Mouse (Mus musculus): ENCODE data around the gene Ube2o. TPM values are rescaled to one million over a fixed set of nuclear protein-coding genes. Genes with fewer than 3 reads are reported as not detected.
A peak's percentile ranks its signal among the peaks of the same experiment; 100 is the strongest.
"Not testable (repeated sequence)": the region's sequence is repeated elsewhere in the genome, so short reads cannot be mapped to it uniquely, and the experiment has no call there.

The Ube2o gene
- polyA plus RNA-seq, 1 experiment: 43.6 TPM

- Histone ChIP-seq H3K4me3 (ENCODE audit: low read depth, low read length) (no peak overlapping the region), H3K27me3 (ENCODE audit: control insufficient read depth, insufficient read depth, low read length, poor library complexity, severe bottlenecking) (no peaks in the 10 kb centered on the region), H3K4me1 (ENCODE audit: control insufficient read depth, insufficient read depth, low read length) (no peaks in the 10 kb centered on the region), H3K36me3 (ENCODE audit: control insufficient read depth, insufficient read depth, low read length, poor library complexity, severe bottlenecking) (no peaks in the 10 kb centered on the region), H3K9ac (ENCODE audit: low read depth, poor library complexity, severe bottlenecking) (no peak overlapping the region), H3K27ac (ENCODE audit: insufficient read depth, low read length) (no peak overlapping the region), H3K9me3 (replicated peaks; ENCODE audit: control insufficient read depth, insufficient read depth, low read length, poor library complexity, severe bottlenecking) (no peaks in the 10 kb centered on the region)
- TF ChIP-seq CTCF (IDR thresholded peaks at IDR 0.05; ENCODE audit: low read depth, low read length) (no peak), EP300 (IDR thresholded peaks at IDR 0.05; ENCODE audit: insufficient read depth, low read depth, low read length) (no peak), POLR2A (IDR thresholded peaks at IDR 0.05; ENCODE audit: insufficient read depth, low read length) (no peak)
These were observed 88.1 kb downstream of the Ube2o start for GRCm38 (mm10) chr11:116493191-116493590.

GRCm38 (mm10) chr11:116492507-116492906 lies 88.7 kb downstream of the Ube2o start:
- not testable (repeated sequence) for H3K27ac ChIP-seq (ENCODE audit: insufficient read depth, low read length); H3K36me3 ChIP-seq (ENCODE audit: control insufficient read depth, insufficient read depth, low read length, poor library complexity, severe bottlenecking); H3K4me1 ChIP-seq (ENCODE audit: control insufficient read depth, insufficient read depth, low read length); H3K4me3 ChIP-seq (ENCODE audit: low read depth, low read length); H3K27me3 ChIP-seq (ENCODE audit: control insufficient read depth, insufficient read depth, low read length, poor library complexity, severe bottlenecking); H3K9me3 ChIP-seq (replicated peaks; ENCODE audit: control insufficient read depth, insufficient read depth, low read length, poor library complexity, severe bottlenecking); H3K9ac ChIP-seq (ENCODE audit: low read depth, poor library complexity, severe bottlenecking)

GRCm38 (mm10) chr11:116491338-116491737 lies 89.9 kb downstream of the Ube2o start:
- no peaks in the 10 kb centered on the region for H3K9me3 ChIP-seq (replicated peaks; ENCODE audit: control insufficient read depth, insufficient read depth, low read length, poor library complexity, severe bottlenecking)
- H3K27me3 ChIP-seq (ENCODE audit: control insufficient read depth, insufficient read depth, low read length, poor library complexity, severe bottlenecking): no peaks in the 10 kb centered on the region
- H3K27ac ChIP-seq (ENCODE audit: insufficient read depth, low read length): 0 out of 2 replicates have a peak overlapping the region, but pooled peaks have one; percentile 6
- TF ChIP-seq EP300 (IDR thresholded peaks at IDR 0.05; ENCODE audit: insufficient read depth, low read depth, low read length) (no peak), CTCF (IDR thresholded peaks at IDR 0.05; ENCODE audit: low read depth, low read length) (no peak), POLR2A (IDR thresholded peaks at IDR 0.05; ENCODE audit: insufficient read depth, low read length) (no peak)
- no peak overlapping the region for H3K4me3 ChIP-seq (ENCODE audit: low read depth, low read length)
- no peaks in the 10 kb centered on the region for H3K4me1 ChIP-seq (ENCODE audit: control insufficient read depth, insufficient read depth, low read length)
- peak overlapping the region; percentile 83; the same call in 1 of the 2 replicates for H3K9ac ChIP-seq (ENCODE audit: low read depth, poor library complexity, severe bottlenecking)
- H3K36me3 ChIP-seq (ENCODE audit: control insufficient read depth, insufficient read depth, low read length, poor library complexity, severe bottlenecking): peaks cover 2% of the 10 kb centered on the region; the same call in 1 of the 2 replicates

- TF ChIP-seq POLR2A (IDR thresholded peaks at IDR 0.05; ENCODE audit: insufficient read depth, low read length) (peak; percentile 72), CTCF (IDR thresholded peaks at IDR 0.05; ENCODE audit: low read depth, low read length) (no peak), EP300 (IDR thresholded peaks at IDR 0.05; ENCODE audit: insufficient read depth, low read depth, low read length) (no peak)
- H3K27ac ChIP-seq (ENCODE audit: insufficient read depth, low read length): peak overlapping the region; percentile 58
These were observed 90.8 kb downstream of the Ube2o start for GRCm38 (mm10) chr11:116490232-116491107.

GRCm38 (mm10) chr11:116489771-116490231 lies 91.4 kb downstream of the Ube2o start:
- H3K27ac ChIP-seq (ENCODE audit: insufficient read depth, low read length): no peak overlapping the region
- H3K4me3 ChIP-seq (ENCODE audit: low read depth, low read length): peak overlapping the region; percentile 72
- H3K9me3 ChIP-seq (replicated peaks; ENCODE audit: control insufficient read depth, insufficient read depth, low read length, poor library complexity, severe bottlenecking): no peaks in the 10 kb centered on the region
- H3K4me1 ChIP-seq (ENCODE audit: control insufficient read depth, insufficient read depth, low read length): no peaks in the 10 kb centered on the region
- TF ChIP-seq EP300 (IDR thresholded peaks at IDR 0.05; ENCODE audit: insufficient read depth, low read depth, low read length) (no peak), POLR2A (IDR thresholded peaks at IDR 0.05; ENCODE audit: insufficient read depth, low read length) (no peak), CTCF (IDR thresholded peaks at IDR 0.05; ENCODE audit: low read depth, low read length) (no peak)
- H3K9ac ChIP-seq (ENCODE audit: low read depth, poor library complexity, severe bottlenecking): peak overlapping the region; percentile 83
- no peaks in the 10 kb centered on the region for H3K27me3 ChIP-seq (ENCODE audit: control insufficient read depth, insufficient read depth, low read length, poor library complexity, severe bottlenecking)
- H3K36me3 ChIP-seq (ENCODE audit: control insufficient read depth, insufficient read depth, low read length, poor library complexity, severe bottlenecking): peaks cover 15% of the 10 kb centered on the region

More at GRCm38 (mm10) chr11:116490232-116491107, 90.8 kb downstream of the Ube2o start:
- H3K4me1 ChIP-seq (ENCODE audit: control insufficient read depth, insufficient read depth, low read length): no peaks in the 10 kb centered on the region
- H3K36me3 ChIP-seq (ENCODE audit: control insufficient read depth, insufficient read depth, low read length, poor library complexity, severe bottlenecking): peaks cover 8% of the 10 kb centered on the region
- H3K27me3 ChIP-seq (ENCODE audit: control insufficient read depth, insufficient read depth, low read length, poor library complexity, severe bottlenecking): no peaks in the 10 kb centered on the region
- no peaks in the 10 kb centered on the region for H3K9me3 ChIP-seq (replicated peaks; ENCODE audit: control insufficient read depth, insufficient read depth, low read length, poor library complexity, severe bottlenecking)
- peak overlapping the region; percentile 72 for H3K4me3 ChIP-seq (ENCODE audit: low read depth, low read length)
- peak overlapping the region; percentile 83 for H3K9ac ChIP-seq (ENCODE audit: low read depth, poor library complexity, severe bottlenecking)

All from ES-Bruce4 (cell line).